Mouse (Mus musculus) embryonic facial prominence, embryonic 11.5 days (tissue): Measurements from ENCODE around the gene Stx16. TPM values are rescaled to one million over a fixed set of nuclear protein-coding genes. Genes with fewer than 3 reads are reported as not detected.

ENCODE experiments used
- polyA plus RNA-seq: library from polyadenylated mRNA; unstranded; fragments of >200 nt; fragmentation: Nextera tagmentation; extraction: Ambion mirVana; gene quantifications from 2 replicates; pipeline ENCODE4 v1.2.1, GENCODE M21; 2014

Gene Stx16
- polyA plus RNA-seq, 1 experiment from 2014 or later = 6.7 TPM

Other genes starting within 250 kb of the Stx16 start
- gene Npepl1, start 34.0 kb downstream of the Stx16 start, polyA plus RNA-seq = 31.3 and 32.9 TPM in 2 replicates
- gene Gnas, start 208.0 kb downstream of the Stx16 start, polyA plus RNA-seq = 1,377 and 1,397 TPM in 2 replicates